Mouse (Mus musculus): ENCODE results near the gene Gm13279. TPM values are rescaled to one million over a fixed set of nuclear protein-coding genes. Genes with fewer than 3 reads are reported as not detected.
"Not testable (repeated sequence)": the region's sequence is repeated elsewhere in the genome, so short reads cannot be mapped to it uniquely, and the experiment has no call there.

The Gm13279 gene
- total RNA-seq (2021): not detected

DNA sequence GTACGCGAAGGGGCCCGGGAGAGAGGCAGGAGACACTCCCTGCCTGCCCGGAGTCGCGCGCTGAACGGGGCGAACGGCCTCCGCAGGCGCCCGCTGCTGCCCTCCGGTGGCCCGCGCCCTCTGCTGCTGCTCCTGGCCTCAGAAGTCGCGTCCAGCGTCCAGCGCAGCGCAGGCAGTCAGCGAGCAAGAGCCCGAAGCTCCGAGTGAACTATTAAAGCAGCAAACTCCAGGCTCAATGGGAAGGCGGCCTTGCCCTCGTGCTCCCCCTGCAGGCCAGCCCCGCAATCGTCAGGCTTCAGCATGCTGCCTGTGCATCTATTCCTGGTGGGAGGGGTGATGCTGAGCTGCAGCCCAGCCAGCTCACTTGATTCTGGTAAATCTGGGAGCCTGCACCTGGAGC lies at the start of gene Gm13279:
Gene Gm13279 (plus strand): TSS at position 301 of the 400 bp plus-strand sequence.
- DNase-seq: not testable (repeated sequence)

DNA sequence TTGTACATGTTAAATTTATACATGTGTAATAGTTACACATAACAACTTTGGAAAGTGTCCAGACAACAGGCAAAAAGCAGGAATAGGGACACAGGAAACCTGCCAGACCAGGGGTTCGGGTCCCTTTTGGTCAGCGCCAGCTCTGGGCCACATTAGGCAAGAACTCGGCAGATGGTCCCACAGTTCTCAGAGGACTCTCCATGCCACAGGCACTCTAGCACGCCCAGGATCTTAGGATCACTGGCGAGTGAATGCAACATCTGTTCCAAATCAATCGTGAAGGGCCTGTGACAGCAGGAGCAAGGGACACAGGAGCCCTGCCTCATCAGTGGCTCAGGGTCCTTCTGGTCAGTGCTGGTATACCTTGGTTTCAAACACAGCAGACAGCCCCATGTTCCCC lies 47.3 kb upstream of the Gm13279 start:
- DNase-seq: no peak

DNA sequence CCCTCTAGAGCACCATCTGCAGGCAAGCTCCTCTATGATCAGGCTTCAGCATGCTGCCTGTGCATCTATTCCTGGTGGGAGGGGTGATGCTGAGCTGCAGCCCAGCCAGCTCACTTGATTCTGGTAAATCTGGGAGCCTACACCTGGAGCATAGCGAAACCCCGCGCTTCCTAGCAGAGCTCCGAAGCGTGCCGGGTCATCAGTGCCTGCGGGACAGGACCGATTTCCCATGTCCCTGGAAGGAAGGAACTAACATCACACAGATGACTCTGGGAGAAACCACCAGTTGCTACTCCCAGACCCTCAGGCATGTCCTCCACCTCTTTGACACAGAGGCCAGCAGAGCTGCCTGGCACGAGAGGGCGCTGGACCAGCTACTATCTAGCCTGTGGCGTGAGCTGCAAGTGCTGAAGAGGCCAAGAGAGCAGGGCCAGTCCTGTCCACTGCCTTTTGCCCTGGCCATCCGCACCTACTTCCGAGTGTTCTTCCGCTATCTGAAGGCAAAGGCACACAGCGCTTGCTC lies 42.3 kb upstream of the Gm13279 start, which contains the start of gene Gm13271:
Gene Gm13271 (plus strand): TSS at position 51 of the 523 bp plus-strand sequence.
- peak; percentile 75 for DNase-seq

DNA sequence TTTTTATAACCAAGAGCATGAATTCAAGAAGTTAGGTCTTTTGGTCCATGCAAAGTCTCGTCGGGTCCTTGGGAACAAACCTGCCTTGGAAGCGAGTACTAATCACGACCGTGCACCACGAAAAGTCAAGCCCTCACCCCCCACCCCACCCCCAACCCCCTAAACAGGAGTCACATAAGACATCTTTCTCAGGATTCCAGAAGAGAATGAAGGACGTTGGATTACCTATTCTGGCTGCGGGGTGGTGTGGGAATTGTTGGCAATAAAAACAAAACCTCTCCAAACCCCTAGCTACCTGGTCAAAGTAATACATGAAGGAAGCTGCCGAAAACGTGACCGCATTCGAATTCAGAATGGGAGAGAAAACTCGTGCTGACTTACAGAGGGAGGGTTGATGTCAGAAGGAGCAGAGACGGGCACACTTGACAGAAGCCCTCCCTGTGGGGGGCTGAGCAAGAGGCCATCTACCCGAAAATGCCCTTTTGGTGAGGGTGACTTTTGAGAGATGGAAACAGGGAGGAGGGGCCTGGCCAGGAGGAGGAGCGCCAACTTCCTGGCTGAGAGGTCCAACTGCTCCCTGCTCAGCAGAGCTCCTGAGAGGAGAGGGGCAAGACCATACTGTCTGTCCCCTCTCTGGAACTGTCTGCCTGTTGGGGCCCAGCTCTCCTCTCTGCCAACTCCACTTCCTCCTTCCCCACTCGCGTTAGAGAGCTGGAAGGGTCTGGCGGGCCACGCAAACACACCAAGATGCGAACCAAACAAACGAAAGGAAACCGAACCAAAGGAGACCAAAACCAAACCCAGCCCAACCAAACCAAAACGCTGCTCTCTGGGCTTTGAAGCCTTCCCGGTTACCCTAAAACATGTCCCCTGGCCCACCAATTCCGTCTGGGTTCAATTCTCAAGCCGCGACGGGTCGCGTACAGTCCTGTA lies 40.4 kb upstream of the Gm13279 start:
- peak; percentile 21 for DNase-seq

DNA sequence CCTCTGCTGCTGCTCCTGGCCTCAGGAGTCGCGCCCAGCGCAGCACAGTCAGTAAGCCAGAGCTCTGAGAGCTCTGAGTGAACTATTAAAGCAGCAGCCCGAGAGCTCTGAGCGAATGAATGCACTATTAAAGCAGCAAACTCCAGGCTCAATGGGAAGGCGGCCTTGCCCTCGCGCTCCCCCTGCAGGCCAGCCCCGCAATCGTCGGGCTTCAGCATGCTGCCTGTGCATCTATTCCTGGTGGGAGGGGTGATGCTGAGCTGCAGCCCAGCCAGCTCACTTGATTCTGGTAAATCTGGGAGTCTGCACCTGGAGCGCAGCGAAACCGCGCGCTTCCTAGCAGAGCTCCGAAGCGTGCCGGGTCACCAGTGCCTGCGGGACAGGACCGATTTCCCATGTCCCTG lies 39.6 kb upstream of the Gm13279 start:
- DNase-seq: peak; percentile 91

DNA sequence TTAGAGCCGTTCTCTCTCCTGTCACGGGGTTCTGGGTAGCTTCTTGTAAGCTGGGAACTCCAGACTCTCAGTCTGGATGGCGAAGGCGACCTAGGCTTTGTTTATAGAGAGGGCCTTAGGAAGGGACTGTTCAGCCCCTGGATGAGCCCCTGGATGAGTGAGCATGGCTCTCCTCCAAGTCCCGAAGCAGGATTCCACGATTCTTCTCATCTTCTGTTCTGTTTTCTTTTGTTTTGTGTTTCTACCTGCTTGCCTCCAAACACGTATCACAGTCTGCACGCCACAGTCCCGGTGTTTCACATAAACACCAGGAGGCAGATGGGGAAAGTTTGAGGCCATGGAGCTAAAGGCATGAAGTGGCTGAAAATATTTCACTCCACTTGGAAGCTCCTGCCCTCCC lies 38.4 kb upstream of the Gm13279 start:
- not testable (repeated sequence) for DNase-seq

DNA sequence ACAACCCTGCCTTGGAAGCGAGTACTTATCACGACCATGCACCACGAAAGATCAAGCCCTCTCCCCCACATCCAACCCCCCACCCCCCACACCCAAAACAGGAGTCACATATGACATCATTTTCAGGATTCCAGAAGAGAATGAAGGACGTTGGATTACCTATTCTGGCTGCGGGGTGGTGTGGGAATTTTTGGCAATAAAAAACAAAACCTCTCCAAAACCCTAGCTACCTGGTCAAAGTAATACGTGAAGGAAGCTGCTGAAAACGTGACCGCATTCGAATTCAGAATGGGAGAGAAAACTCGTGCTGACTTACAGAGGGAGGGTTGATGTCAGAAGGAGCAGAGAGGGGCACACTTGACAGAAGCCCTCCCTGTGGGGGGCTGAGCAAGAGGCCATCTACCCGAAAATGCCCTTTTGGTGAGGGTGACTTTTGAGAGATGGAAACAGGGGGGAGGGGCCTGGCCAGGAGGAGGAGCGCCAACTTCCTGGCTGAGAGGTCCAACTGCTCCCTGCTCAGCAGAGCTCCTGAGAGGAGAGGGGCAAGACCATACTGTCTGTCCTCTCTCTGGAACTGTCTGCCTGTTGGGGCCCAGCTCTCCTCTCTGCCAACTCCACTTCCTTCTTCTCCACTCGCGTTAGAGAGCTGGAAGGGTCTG lies 37.5 kb upstream of the Gm13279 start, which contains the start of gene Gm13283:
Gene Gm13283 (plus strand): TSS at position 510 of the 659 bp plus-strand sequence.
- DNase-seq: peak; percentile 45

DNA sequence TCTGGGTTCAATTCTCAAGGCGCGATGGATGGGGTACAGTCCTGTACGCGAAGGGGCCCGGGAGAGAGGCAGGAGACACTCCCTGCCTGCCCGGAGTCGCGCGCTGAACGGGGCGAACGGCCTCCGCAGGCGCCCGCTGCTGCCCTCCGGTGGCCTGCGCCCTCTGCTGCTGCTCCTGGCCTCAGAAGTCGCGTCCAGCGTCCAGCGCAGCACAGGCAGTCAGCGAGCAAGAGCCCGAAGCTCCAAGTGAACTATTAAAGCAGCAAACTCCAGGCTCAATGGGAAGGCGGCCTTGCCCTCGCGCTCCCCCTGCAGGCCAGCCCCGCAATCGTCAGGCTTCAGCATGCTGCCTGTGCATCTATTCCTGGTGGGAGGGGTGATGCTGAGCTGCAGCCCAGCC lies 36.8 kb upstream of the Gm13279 start:
- DNase-seq: peak; percentile 80

DNA sequence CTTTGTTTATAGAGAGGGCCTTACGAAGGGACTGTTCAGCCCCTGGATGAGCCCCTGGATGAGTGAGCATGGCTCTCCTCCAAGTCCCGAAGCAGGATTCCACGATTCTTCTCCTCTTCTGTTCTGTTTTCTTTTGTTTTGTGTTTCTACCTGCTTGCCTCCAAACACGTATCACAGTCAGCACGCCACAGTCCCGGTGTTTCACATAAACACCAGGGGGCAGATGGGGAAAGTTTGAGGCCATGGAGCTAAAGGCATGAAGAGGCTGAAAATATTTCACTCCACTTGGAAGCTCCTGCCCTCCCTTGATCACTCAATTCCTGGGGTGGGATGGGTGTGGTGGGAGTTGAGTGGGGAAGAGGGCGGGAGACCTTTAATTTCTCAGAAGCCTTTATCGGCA lies 35.4 kb upstream of the Gm13279 start:
- DNase-seq: peak; percentile 79

DNA sequence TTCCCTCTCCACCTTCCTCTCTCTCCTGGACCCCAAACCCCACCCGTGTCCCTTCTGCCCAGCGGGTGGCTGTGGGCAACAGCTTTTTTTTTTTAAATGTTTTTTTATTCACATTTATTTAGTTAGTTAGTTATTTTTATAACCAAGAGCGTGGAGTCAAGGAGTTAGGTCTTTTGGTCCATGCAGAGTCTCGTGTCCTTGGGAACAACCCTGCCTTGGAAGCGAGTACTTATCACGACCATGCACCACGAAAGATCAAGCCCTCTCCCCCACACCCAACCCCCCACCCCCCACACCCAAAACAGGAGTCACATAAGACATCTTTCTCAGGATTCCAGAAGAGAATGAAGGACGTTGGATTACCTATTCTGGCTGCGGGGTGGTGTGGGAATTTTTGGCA lies 34.9 kb upstream of the Gm13279 start:
- DNase-seq: peak; percentile 21

DNA sequence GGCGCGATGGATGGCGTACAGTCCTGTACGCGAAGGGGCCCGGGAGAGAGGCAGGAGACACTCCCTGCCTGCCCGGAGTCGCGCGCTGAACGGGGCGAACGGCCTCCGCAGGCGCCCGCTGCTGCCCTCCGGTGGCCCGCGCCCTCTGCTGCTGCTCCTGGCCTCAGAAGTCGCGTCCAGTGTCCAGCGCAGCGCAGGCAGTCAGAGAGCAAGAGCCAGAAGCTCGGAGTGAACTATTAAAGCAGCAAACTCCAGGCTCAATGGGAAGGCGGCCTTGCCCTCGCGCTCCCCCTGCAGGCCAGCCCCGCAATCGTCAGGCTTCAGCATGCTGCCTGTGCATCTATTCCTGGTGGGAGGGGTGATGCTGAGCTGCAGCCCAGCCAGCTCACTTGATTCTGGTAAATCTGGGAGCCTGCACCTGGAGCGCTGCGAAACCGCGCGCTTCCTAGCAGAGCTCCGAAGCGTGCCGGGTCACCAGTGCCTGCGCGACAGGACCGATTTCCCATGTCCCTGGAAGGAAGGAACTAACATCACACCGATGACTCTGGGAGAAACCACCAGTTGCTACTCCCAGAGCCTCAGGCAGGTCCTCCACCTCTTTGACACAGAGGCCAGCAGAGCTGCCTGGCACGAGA lies 33.7 kb upstream of the Gm13279 start:
- DNase-seq: peak; percentile 64

DNA sequence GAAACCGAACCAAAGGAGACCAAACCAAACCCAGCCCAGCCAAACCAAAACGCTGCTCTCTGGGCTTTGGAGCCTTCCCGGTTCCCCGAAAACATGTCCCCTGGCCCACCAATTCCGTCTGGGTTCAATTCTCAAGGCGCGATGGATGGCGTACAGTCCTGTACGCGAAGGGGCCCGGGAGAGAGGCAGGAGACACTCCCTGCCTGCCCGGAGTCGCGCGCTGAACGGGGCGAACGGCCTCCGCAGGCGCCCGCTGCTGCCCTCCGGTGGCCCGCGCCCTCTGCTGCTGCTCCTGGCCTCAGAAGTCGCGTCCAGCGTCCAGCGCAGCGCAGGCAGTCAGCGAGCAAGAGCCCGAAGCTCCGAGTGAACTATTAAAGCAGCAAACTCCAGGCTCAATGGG lies 23.7 kb upstream of the Gm13279 start, which contains the start of gene Gm13290:
Gene Gm13290 (plus strand): TSS at position 301 of the 400 bp plus-strand sequence.
- not testable (repeated sequence) for DNase-seq

DNA sequence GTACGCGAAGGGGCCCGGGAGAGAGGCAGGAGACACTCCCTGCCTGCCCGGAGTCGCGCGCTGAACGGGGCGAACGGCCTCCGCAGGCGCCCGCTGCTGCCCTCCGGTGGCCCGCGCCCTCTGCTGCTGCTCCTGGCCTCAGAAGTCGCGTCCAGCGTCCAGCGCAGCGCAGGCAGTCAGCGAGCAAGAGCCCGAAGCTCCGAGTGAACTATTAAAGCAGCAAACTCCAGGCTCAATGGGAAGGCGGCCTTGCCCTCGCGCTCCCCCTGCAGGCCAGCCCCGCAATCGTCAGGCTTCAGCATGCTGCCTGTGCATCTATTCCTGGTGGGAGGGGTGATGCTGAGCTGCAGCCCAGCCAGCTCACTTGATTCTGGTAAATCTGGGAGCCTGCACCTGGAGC lies 20.6 kb upstream of the Gm13279 start, which contains the start of gene Gm13289:
Gene Gm13289 (plus strand): TSS at position 301 of the 400 bp plus-strand sequence.
- DNase-seq: not testable (repeated sequence)

DNA sequence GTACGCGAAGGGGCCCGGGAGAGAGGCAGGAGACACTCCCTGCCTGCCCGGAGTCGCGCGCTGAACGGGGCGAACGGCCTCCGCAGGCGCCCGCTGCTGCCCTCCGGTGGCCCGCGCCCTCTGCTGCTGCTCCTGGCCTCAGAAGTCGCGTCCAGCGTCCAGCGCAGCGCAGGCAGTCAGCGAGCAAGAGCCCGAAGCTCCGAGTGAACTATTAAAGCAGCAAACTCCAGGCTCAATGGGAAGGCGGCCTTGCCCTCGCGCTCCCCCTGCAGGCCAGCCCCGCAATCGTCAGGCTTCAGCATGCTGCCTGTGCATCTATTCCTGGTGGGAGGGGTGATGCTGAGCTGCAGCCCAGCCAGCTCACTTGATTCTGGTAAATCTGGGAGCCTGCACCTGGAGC lies 17.6 kb upstream of the Gm13279 start, which contains the start of gene Gm13272:
Gene Gm13272 (plus strand): TSS at position 301 of the 400 bp plus-strand sequence.
- not testable (repeated sequence) for DNase-seq

DNA sequence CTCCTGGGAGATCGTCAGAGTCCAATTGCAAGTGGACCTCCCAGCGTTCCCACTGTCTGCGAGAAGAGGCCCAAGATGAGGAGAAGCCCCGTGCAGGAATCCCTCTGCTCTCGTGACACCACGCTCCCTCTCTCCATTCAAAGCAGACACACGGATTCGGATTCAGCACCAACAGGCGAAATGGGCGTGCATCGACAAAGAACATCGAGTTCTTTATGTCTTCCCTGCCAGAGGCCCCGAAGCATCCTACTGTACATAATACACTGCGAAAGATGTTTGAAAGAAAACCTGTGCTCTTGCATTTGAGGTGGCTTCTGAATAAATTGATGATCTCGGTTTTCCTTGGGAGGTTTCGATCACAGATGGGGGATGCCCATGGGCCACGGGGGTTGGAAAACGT lies 16.9 kb upstream of the Gm13279 start:
- DNase-seq: not testable (repeated sequence)

DNA sequence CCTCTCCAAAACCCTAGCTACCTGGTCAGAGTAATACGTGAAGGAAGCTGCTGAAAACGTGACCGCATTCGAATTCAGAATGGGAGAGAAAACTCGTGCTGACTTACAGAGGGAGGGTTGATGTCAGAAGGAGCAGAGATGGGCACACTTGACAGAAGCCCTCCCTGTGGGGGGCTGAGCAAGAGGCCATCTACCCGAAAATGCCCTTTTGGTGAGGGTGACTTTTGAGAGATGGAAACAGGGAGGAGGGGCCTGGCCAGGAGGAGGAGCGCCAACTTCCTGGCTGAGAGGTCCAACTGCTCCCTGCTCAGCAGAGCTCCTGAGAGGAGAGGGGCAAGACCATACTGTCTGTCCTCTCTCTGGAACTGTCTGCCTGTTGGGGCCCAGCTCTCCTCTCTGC lies 15.4 kb upstream of the Gm13279 start, which contains the start of gene Ifnz:
Gene Ifnz (plus strand): TSS at position 301 of the 400 bp plus-strand sequence.
- DNase-seq: not testable (repeated sequence)

DNA sequence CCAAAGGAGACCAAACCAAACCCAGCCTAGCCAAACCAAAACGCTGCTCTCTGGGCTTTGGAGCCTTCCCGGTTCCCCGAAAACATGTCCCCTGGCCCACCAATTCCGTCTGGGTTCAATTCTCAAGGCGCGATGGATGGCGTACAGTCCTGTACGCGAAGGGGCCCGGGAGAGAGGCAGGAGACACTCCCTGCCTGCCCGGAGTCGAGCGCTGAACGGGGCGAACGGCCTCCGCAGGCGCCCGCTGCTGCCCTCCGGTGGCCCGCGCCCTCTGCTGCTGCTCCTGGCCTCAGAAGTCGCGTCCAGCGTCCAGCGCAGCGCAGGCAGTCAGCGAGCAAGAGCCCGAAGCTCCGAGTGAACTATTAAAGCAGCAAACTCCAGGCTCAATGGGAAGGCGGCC lies 14.9 kb upstream of the Gm13279 start:
- peak; percentile 33 for DNase-seq

DNA sequence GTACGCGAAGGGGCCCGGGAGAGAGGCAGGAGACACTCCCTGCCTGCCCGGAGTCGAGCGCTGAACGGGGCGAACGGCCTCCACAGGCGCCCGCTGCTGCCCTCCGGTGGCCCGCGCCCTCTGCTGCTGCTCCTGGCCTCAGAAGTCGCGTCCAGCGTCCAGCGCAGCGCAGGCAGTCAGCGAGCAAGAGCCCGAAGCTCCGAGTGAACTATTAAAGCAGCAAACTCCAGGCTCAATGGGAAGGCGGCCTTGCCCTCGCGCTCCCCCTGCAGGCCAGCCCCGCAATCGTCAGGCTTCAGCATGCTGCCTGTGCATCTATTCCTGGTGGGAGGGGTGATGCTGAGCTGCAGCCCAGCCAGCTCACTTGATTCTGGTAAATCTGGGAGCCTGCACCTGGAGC lies 11.8 kb upstream of the Gm13279 start, which contains the start of gene Gm13276:
Gene Gm13276 (plus strand): TSS at position 301 of the 400 bp plus-strand sequence.
- not testable (repeated sequence) for DNase-seq

DNA sequence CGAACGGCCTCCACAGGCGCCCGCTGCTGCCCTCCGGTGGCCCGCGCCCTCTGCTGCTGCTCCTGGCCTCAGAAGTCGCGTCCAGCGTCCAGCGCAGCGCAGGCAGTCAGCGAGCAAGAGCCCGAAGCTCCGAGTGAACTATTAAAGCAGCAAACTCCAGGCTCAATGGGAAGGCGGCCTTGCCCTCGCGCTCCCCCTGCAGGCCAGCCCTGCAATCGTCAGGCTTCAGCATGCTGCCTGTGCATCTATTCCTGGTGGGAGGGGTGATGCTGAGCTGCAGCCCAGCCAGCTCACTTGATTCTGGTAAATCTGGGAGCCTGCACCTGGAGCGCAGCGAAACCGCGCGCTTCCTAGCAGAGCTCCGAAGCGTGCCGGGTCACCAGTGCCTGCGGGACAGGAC lies 8.8 kb upstream of the Gm13279 start, which contains the start of gene Gm13277:
Gene Gm13277 (plus strand): TSS at position 231 of the 400 bp plus-strand sequence.
- peak; percentile 79 for DNase-seq

DNA sequence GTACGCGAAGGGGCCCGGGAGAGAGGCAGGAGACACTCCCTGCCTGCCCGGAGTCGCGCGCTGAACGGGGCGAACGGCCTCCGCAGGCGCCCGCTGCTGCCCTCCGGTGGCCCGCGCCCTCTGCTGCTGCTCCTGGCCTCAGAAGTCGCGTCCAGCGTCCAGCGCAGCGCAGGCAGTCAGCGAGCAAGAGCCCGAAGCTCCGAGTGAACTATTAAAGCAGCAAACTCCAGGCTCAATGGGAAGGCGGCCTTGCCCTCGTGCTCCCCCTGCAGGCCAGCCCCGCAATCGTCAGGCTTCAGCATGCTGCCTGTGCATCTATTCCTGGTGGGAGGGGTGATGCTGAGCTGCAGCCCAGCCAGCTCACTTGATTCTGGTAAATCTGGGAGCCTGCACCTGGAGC lies 5.9 kb upstream of the Gm13279 start, which contains the start of gene Gm13278:
Gene Gm13278 (plus strand): TSS at position 301 of the 400 bp plus-strand sequence.
- DNase-seq: not testable (repeated sequence)

DNA sequence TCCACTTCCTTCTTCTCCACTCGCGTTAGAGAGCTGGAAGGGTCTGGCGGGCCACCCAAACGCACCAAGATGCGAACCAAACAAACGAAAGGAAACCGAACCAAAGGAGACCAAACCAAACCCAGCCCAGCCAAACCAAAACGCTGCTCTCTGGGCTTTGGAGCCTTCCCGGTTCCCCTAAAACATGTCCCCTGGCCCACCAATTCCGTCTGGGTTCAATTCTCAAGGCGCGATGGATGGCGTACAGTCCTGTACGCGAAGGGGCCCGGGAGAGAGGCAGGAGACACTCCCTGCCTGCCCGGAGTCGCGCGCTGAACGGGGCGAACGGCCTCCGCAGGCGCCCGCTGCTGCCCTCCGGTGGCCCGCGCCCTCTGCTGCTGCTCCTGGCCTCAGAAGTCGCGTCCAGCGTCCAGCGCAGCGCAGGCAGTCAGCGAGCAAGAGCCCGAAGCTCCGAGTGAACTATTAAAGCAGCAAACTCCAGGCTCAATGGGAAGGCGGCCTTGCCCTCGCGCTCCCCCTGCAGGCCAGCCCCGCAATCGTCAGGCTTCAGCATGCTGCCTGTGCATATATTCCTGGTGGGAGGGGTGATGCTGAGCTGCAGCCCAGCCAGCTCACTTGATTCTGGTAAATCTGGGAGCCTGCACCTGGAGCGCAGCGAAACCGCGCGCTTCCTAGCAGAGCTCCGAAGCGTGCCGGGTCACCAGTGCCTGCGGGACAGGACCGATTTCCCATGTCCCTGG lies 3.1 kb upstream of the Gm13279 start, which contains the start of gene Gm13275:
Gene Gm13275 (plus strand): TSS at position 552 of the 740 bp plus-strand sequence.
- peak; percentile 79 for DNase-seq

Measured in heart, postnatal 4 days (tissue).